Mouse (Mus musculus): Measurements from ENCODE around the gene Gm10272. TPM values are rescaled to one million over a fixed set of nuclear protein-coding genes. Genes with fewer than 3 reads are reported as not detected.
"Not testable (repeated sequence)": the region's sequence is repeated elsewhere in the genome, so short reads cannot be mapped to it uniquely, and the experiment has no call there.

Gene Gm10272
- polyA plus RNA-seq, 1 experiment, result not detected

DNA sequence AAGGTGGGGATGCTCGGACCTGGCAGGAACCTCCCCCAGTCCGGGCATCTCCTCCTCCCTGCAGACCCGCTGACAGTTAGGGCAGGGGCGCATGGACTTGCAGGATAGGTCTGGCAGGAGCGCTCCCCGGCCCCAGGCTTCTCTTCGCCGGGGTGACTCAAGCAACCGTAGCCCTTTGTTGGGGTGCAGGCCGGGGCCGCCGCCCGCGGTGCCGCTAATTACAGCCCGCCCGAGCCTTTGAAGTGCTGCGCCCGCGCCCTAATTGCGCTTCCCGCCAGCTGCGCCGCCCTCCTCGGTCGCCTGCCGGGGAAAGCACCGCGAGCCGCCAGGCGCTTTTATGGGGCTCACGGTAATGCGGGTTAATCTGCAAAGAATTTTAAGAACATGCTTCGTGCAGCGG is 28.9 kb upstream of the Gm10272 start:
- TF ChIP-seq CTCF (IDR thresholded peaks at IDR 0.05; ENCODE audit: borderline replicate concordance, insufficient read depth, low read depth, low read length) (no peak), POLR2A (IDR thresholded peaks at IDR 0.05; ENCODE audit: borderline replicate concordance, insufficient read depth, low read length) (no peak)
- WGBS, result under 1% methylated on average over 35 of the region's 35 CpGs
- Histone ChIP-seq H3K27ac (ENCODE audit: insufficient read depth, low read length) (no peak overlapping the region), H3K4me1 (ENCODE audit: control insufficient read depth, insufficient read depth, low read length) (no peaks in the 10 kb centered on the region), H3K4me3 (replicated peaks; ENCODE audit: insufficient read depth, low read depth, low read length) (no peak overlapping the region), H3K27me3 (ENCODE audit: control insufficient read depth, insufficient read depth, low read length) (no peaks in the 10 kb centered on the region; the same call in 1 of the 2 replicates)
- DNase-seq, result no peak

DNA sequence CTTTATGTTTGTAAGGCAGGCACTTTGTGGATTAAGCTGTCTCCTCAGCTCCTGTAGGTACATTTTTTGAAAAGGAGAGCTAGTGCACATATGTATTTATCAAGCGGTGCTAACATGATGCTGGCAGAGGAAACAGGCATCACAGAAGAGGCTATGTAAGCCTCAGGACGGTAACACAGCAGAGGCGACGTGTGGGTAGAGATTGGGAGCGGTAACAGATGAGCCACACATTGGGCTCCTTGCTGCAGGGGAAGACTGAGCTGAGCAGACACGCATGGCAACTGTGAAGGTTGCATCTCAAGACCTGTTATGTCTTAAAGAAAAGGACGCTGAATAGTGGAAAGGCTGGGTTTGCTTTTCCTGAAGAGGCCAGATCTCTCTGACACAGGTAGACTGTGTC is 23.4 kb upstream of the Gm10272 start:
- no peaks in the 10 kb centered on the region for H3K4me1 ChIP-seq (ENCODE audit: control insufficient read depth, insufficient read depth, low read length)
- peaks cover 2% of the 10 kb centered on the region; the same call in 1 of the 2 replicates for H3K27me3 ChIP-seq (ENCODE audit: control insufficient read depth, insufficient read depth, low read length)
- TF ChIP-seq POLR2A (IDR thresholded peaks at IDR 0.05; ENCODE audit: borderline replicate concordance, insufficient read depth, low read length) (no peak), CTCF (IDR thresholded peaks at IDR 0.05; ENCODE audit: borderline replicate concordance, insufficient read depth, low read depth, low read length) (no peak)
- no peak for DNase-seq
- H3K4me3 ChIP-seq (replicated peaks; ENCODE audit: insufficient read depth, low read depth, low read length), result no peak overlapping the region
- H3K27ac ChIP-seq (ENCODE audit: insufficient read depth, low read length), result no peak overlapping the region
- WGBS, result 78% methylated on average over 7 of the region's 7 CpGs

DNA sequence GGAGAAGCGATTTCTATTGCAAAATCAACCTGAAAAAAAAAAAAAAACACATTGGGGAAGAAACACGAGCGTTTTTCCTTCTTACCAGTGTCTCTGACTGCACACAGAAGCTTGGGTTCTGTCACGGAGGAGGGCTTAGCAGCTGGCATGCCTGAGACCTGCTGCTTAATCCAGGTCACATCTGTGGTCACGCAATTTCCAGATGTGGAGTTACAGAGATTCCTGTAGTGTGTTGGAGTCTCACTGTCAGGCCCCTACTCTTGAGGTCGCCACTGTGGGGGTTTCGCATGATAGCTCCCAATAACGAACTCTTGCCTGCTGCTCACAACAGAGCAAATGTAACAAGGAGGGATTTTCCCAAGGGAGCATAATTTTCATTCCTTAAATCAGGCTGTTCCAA is 22.2 kb upstream of the Gm10272 start:
- no peak for DNase-seq
- Histone ChIP-seq H3K27me3 (ENCODE audit: control insufficient read depth, insufficient read depth, low read length) (0 out of 2 replicates have a peak, but pooled peaks cover 2% of the 10 kb centered on the region), H3K27ac (ENCODE audit: insufficient read depth, low read length) (no peak overlapping the region), H3K4me1 (ENCODE audit: control insufficient read depth, insufficient read depth, low read length) (no peaks in the 10 kb centered on the region), H3K4me3 (replicated peaks; ENCODE audit: insufficient read depth, low read depth, low read length) (no peak overlapping the region)
- no peak for TF ChIP-seq POLR2A (IDR thresholded peaks at IDR 0.05; ENCODE audit: borderline replicate concordance, insufficient read depth, low read length)
- WGBS, result 45% methylated on average over 8 of the region's 8 CpGs

DNA sequence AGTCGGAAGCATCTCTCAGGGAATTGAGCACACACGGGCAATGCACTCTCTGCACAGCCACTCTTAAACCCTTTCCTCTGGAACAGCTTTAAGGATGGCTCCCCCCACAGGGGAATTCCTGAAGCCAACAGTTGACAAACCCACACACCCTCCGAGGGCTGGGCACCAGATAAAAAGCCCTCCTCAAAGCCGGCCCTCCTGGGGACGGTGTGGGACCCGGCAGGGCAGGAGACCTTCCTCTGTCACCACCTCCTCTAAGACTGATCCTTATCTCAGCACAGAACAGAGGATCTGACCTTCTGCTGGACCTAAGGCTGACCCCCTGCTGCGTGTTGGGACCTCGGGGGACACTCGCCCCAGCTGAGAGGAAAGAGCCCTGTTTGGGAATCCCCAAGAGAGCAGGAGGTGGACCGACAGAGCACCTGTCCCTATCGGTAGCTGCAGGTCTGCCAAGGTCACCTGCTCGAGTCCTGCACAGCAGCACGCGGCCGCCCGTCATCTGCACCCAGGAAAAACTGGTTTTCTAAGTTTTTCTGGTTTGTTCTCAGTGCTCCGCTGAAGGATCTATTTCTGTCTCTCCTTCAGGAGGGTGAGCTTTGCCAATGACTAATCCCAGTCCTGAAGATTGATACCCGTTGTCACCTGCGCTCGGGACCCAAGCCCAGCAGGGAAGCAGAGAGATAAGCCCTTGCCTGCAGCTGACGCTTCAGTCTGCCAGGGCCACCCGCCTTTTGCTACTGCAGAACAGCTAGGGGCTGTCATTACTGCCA is 20.3 kb upstream of the Gm10272 start, which contains the start of gene Tspear:
Gene Tspear, plus strand, starts transcription at position 675 of the 770 bp plus-strand sequence.
- H3K4me1 ChIP-seq (ENCODE audit: control insufficient read depth, insufficient read depth, low read length), result no peaks in the 10 kb centered on the region
- no peak within 1 kb of the TSS for H3K27ac ChIP-seq (ENCODE audit: insufficient read depth, low read length)
- 10% methylated on average over 22 of the region's 22 CpGs for WGBS
- no peak within 1 kb of the TSS for H3K4me3 ChIP-seq (replicated peaks; ENCODE audit: insufficient read depth, low read depth, low read length)
- no peak for DNase-seq
- TF ChIP-seq POLR2A (IDR thresholded peaks at IDR 0.05; ENCODE audit: borderline replicate concordance, insufficient read depth, low read length) (no peak), CTCF (IDR thresholded peaks at IDR 0.05; ENCODE audit: borderline replicate concordance, insufficient read depth, low read depth, low read length) (no peak)
- H3K27me3 ChIP-seq (ENCODE audit: control insufficient read depth, insufficient read depth, low read length), result 0 out of 2 replicates have a peak, but pooled peaks cover 2% of the 10 kb centered on the region

DNA sequence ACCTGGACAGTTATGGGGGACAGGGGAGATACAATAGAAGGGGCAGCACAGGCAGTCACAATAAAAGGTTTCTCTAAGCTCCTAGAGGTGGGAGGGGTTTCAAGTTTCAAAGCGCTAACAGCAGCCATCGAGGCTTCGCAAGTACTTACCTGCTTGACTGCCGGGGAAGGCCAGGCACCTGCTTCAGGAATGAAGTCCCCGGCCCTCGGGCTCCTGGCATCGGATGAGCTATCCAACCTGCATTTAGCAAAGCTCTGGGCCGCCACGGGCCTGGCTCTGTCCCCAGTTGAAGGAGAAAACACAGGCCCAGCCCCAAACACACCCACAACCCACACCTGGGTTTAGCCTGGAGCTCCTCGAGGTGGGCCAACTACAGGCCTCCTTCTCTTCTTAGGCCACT is 19.4 kb upstream of the Gm10272 start:
- 61% methylated on average over 10 of the region's 10 CpGs for WGBS
- no peak for DNase-seq
- no peak overlapping the region for H3K27ac ChIP-seq (ENCODE audit: insufficient read depth, low read length)
- H3K4me1 ChIP-seq (ENCODE audit: control insufficient read depth, insufficient read depth, low read length), result no peaks in the 10 kb centered on the region
- H3K27me3 ChIP-seq (ENCODE audit: control insufficient read depth, insufficient read depth, low read length), result 0 out of 2 replicates have a peak, but pooled peaks cover 2% of the 10 kb centered on the region
- TF ChIP-seq CTCF (IDR thresholded peaks at IDR 0.05; ENCODE audit: borderline replicate concordance, insufficient read depth, low read depth, low read length) (no peak), POLR2A (IDR thresholded peaks at IDR 0.05; ENCODE audit: borderline replicate concordance, insufficient read depth, low read length) (no peak)
- H3K4me3 ChIP-seq (replicated peaks; ENCODE audit: insufficient read depth, low read depth, low read length), result no peak overlapping the region

DNA sequence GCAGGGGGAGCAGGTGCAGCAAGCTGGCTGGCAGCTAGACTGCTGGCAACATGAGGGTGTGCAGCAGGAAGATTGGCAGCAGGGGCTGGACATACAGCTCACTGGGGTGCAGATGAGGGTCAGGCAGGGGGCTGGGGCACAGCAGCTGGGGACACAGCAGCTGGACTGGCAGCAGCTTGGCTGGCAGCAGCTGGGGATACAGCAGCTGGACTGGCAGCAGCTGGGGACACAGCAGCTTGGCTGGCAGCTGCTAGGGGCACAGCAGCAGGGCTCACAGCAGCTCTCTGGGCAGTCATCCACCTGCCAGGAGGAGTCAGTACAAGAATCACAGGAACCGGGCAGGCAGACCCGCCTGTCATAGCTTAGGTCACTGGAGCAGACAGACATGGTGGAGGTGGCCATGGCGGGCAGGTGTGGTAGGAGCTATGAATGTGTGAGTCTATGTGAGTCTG is 16.0 kb upstream of the Gm10272 start, which contains the start of gene Gm19402:
Gene Gm19402, minus strand, starts transcription at position 402 of the 452 bp plus-strand sequence.
- H3K27me3 ChIP-seq (ENCODE audit: control insufficient read depth, insufficient read depth, low read length); H3K4me1 ChIP-seq (ENCODE audit: control insufficient read depth, insufficient read depth, low read length); H3K4me3 ChIP-seq (replicated peaks; ENCODE audit: insufficient read depth, low read depth, low read length); DNase-seq; H3K27ac ChIP-seq (ENCODE audit: insufficient read depth, low read length): not testable (repeated sequence)
- WGBS, result 52% methylated on average over 3 of the region's 3 CpGs

DNA sequence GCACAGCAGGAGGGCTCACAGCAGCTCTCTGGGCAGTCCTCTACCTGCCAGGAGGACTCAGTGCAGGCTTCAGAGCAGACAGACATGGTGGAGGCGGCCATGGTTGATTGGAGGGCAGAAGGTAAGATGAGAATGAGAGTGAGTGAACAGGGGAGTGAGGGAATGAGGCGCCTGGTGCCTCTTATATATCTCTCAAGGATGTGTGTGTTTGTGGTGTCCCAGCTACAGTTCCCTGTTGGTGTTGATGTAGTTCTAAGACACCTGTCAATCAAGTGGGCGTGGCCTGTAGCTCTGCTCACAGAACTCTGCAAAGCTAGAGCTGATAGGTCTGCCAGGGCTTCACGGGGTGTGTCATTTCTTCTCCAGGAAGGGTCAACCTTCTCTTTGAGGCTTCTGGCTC is 9.3 kb upstream of the Gm10272 start, which contains the start of gene Gm9508:
Gene Gm9508, minus strand, starts transcription at position 101 of the 400 bp plus-strand sequence.
- Histone ChIP-seq H3K4me3 (replicated peaks; ENCODE audit: insufficient read depth, low read depth, low read length) (no peak within 1 kb of the TSS), H3K4me1 (ENCODE audit: control insufficient read depth, insufficient read depth, low read length) (no peaks in the 10 kb centered on the region), H3K27ac (ENCODE audit: insufficient read depth, low read length) (no peak within 1 kb of the TSS), H3K27me3 (ENCODE audit: control insufficient read depth, insufficient read depth, low read length) (no peaks in the 10 kb centered on the region)
- no peak for TF ChIP-seq CTCF (IDR thresholded peaks at IDR 0.05; ENCODE audit: borderline replicate concordance, insufficient read depth, low read depth, low read length)
- TF ChIP-seq POLR2A (IDR thresholded peaks at IDR 0.05; ENCODE audit: borderline replicate concordance, insufficient read depth, low read length), result no peak
- no peak for DNase-seq
- 39% methylated on average over 4 of the region's 4 CpGs for WGBS

DNA sequence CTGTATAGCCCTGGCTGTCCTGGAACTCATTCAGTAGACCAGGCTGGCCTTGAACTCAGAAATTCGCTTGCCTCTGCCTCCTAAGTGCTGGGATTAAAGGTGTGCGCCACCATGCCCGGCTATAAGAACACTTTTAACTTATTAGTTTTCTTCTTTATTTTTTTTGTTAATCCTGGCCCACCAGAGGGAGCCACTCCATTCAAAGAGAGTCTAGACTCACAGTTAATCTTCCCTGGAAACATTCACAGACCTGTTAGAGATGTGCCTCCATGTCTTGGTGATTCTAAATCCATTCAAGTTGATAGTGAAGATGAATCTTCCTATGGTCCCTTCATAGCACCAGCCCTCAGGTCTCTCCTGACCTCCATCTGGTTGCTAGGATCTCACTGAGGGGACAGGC is 3.4 kb downstream of the Gm10272 start:
- Histone ChIP-seq H3K4me3 (replicated peaks; ENCODE audit: insufficient read depth, low read depth, low read length) (no peak overlapping the region), H3K27ac (ENCODE audit: insufficient read depth, low read length) (no peak overlapping the region), H3K4me1 (ENCODE audit: control insufficient read depth, insufficient read depth, low read length) (no peaks in the 10 kb centered on the region), H3K27me3 (ENCODE audit: control insufficient read depth, insufficient read depth, low read length) (no peaks in the 10 kb centered on the region)
- TF ChIP-seq CTCF (IDR thresholded peaks at IDR 0.05; ENCODE audit: borderline replicate concordance, insufficient read depth, low read depth, low read length) (no peak), POLR2A (IDR thresholded peaks at IDR 0.05; ENCODE audit: borderline replicate concordance, insufficient read depth, low read length) (no peak)
- WGBS, result 85% methylated on average over 3 of the region's 3 CpGs
- DNase-seq, result no peak

DNA sequence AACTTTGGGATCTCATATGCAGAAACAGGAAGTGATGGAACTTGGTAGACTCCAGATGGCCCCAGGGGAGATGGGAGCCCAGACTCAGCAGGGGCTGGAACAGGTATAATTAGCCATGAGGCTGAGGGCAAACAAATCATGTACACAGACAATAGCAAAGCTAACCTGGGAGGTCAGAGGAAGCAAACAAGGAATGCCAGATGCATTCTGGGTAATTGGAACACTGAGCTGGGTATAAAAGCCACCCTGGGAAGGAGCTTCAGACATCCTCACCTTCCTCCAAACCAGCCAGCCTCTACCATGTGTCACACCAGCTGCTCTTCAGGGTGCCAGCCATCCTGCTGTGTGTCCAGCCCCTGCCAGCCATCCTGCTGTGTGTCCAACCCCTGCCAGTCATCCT is 4.7 kb downstream of the Gm10272 start, which contains the start of gene Gm10024:
Gene Gm10024, plus strand, starts transcription at position 301 of the 400 bp plus-strand sequence.
- not testable (repeated sequence) for DNase-seq; H3K4me3 ChIP-seq (replicated peaks; ENCODE audit: insufficient read depth, low read depth, low read length); H3K27me3 ChIP-seq (ENCODE audit: control insufficient read depth, insufficient read depth, low read length); H3K4me1 ChIP-seq (ENCODE audit: control insufficient read depth, insufficient read depth, low read length); H3K27ac ChIP-seq (ENCODE audit: insufficient read depth, low read length)

All from cerebellum, adult 2 months (tissue).